ENCODE assay signal across 8 mouse cellular contexts in genomic region chr19:57007291-57007690, GRCm38 (mm10). TPM values are rescaled to one million over a fixed set of nuclear protein-coding genes. Genes with fewer than 3 reads are reported as not detected.
DNase-seq lines count a peak whose midpoint lies in the region; ATAC-seq and TF ChIP-seq lines count a peak whose summit lies in the region.

No protein-coding gene starts in this region.

- H3K9ac ChIP-seq in heart, embryonic 15.5 days, result no peak overlapping the region
- H3K9ac ChIP-seq in midbrain, embryonic 11.5 days (ENCODE audit: low read length), result no peak overlapping the region

- H3K36me3 ChIP-seq in heart, embryonic 15.5 days, result no peaks in the 10 kb centered on the region
- no peaks in the 10 kb centered on the region for H3K36me3 ChIP-seq in midbrain, embryonic 11.5 days (ENCODE audit: control insufficient read depth, insufficient read depth, low read length)

- TF ChIP-seq CTCF in cortical plate, adult 2 months (IDR thresholded peaks at IDR 0.05; ENCODE audit: extremely low read depth, insufficient read depth, low read length), result no peak

- H3K4me1 ChIP-seq in cortical plate, adult 2 months (ENCODE audit: control insufficient read depth, insufficient read depth, low read length), result no peaks in the 10 kb centered on the region
- H3K4me1 ChIP-seq in heart, embryonic 15.5 days (replicated peaks), result peaks cover 19% of the 10 kb centered on the region
- peaks cover 8% of the 10 kb centered on the region for H3K4me1 ChIP-seq in midbrain, embryonic 11.5 days (ENCODE audit: control insufficient read depth, insufficient read depth, low read length)

- DNase-seq in ovary, adult 18-20 months (ENCODE audit: low spot score), result peak; percentile 43
- no peak for DNase-seq in ovary, postnatal 10 days (ENCODE audit: low spot score)
- DNase-seq in kidney, postnatal 10 days, result peak; percentile 78
- no peak for DNase-seq in midbrain, embryonic 11.5 days (ENCODE audit: low spot score, missing footprints)
- DNase-seq in MN1 (ENCODE audit: low spot score), result no peak
- DNase-seq in layer of hippocampus, adult 18-20 months (ENCODE audit: low spot score in 2 of 2), result no peak

- no peak for TF ChIP-seq POLR2A in cortical plate, adult 2 months (IDR thresholded peaks at IDR 0.05; ENCODE audit: extremely low read depth, insufficient read depth, low read length)

- 69% methylated on average over 16 of the region's 16 CpGs for WGBS in heart, embryonic 15.5 days
- WGBS in midbrain, embryonic 11.5 days, result 64% methylated on average over 16 of the region's 16 CpGs

- H3K9me3 ChIP-seq in heart, embryonic 15.5 days (replicated peaks), result no peaks in the 10 kb centered on the region
- no peaks in the 10 kb centered on the region for H3K9me3 ChIP-seq in midbrain, embryonic 11.5 days (ENCODE audit: control insufficient read depth, low read length)

- ATAC-seq in heart, embryonic 15.5 days (replicated peaks; ENCODE audit: insufficient number of reproducible peaks, insufficient read depth, low FRiP score, low read depth), result no peak
- no peak for ATAC-seq in midbrain, embryonic 11.5 days (ENCODE audit: low FRiP score)

- H3K4me3 ChIP-seq in cortical plate, adult 2 months (ENCODE audit: insufficient read depth, low read length), result peak overlapping the region; percentile 48
- peak overlapping the region; percentile 58 for H3K4me3 ChIP-seq in heart, embryonic 15.5 days
- H3K4me3 ChIP-seq in midbrain, embryonic 11.5 days (ENCODE audit: low read depth, low read length), result peak overlapping the region; percentile 48; the same call in 1 of the 2 replicates

- H3K27ac ChIP-seq in cortical plate, adult 2 months (ENCODE audit: insufficient read depth, low read length), result no peak overlapping the region
- H3K27ac ChIP-seq in heart, embryonic 15.5 days, result no peak overlapping the region
- H3K27ac ChIP-seq in midbrain, embryonic 11.5 days (ENCODE audit: low read depth, low read length), result no peak overlapping the region

- H3K27me3 ChIP-seq in heart, embryonic 15.5 days, result peaks cover 33% of the 10 kb centered on the region
- peaks cover 22% of the 10 kb centered on the region for H3K27me3 ChIP-seq in midbrain, embryonic 11.5 days (ENCODE audit: control insufficient read depth, insufficient read depth, low read length)

- H3K4me2 ChIP-seq in heart, embryonic 15.5 days, result peak overlapping the region; percentile 90
- H3K4me2 ChIP-seq in midbrain, embryonic 11.5 days, result peak overlapping the region; percentile 92; the same call in 1 of the 2 replicates

RNA-seq across cellular contexts. Expression of gene Afap1l2, which starts 0.7 kb away (rescaled TPM):
- polyA plus RNA-seq in cortical plate, adult 2 months (2012; rRNA removed), result 5.8 and 7.0 TPM in 2 replicates
- polyA plus RNA-seq in heart, embryonic 15.5 days (2015; fragmentation: Nextera tagmentation; extraction: Ambion mirVana), result 2.6 and 5.4 TPM in 2 replicates
- polyA plus RNA-seq in midbrain, embryonic 11.5 days (2014; fragmentation: Nextera tagmentation; extraction: Ambion mirVana), result 3.0 and 3.5 TPM in 2 replicates
- 10 to 100 TPM in 1 of 2 experiments, 1 to 10 TPM in 1; 9.0 to 11.6 TPM for total RNA-seq in layer of hippocampus, adult 18-20 months (2021)

Comparison
In these comparisons a context has a peak if more than half of its experiments do, and no peak if none do; other contexts are left out.
1. DNase-seq: peak in ovary, adult 18-20 months (single experiment) and kidney, postnatal 10 days (single experiment); none in ovary, postnatal 10 days (single experiment), midbrain, embryonic 11.5 days (single experiment), MN1 (single experiment) and layer of hippocampus, adult 18-20 months (0 of 2).
2. Peak in every context shown above with its lines, with median percentiles within 50 percentile points of each other: H3K4me3 ChIP-seq.